Mouse (Mus musculus) hindbrain, embryonic 13.5 days (tissue): ENCODE data around the gene Inhba. TPM values are rescaled to one million over a fixed set of nuclear protein-coding genes. Genes with fewer than 3 reads are reported as not detected.

Experiments used
- ATAC-seq: fragments of 200-750 bp; cut with Nextera tagmentation; 2 replicates; pipeline ENCODE4 v1.8.0; 2017; ENCODE audit warnings: moderate TSS enrichment; ENCODE audit not compliant: low FRiP score
- H3K27ac ChIP-seq: fragments of 300-500 bp; sonication (generic); 2 replicates; pipeline ENCODE4 v1.5.1; 2015; ENCODE audit warnings: inconsistent platforms, mild to moderate bottlenecking, moderate library complexity
- H3K27me3 ChIP-seq: fragments of 300-500 bp; sonication (generic); 2 replicates; pipeline ENCODE4 v1.6.1; 2015; ENCODE audit warnings: mild to moderate bottlenecking, inconsistent platforms
- H3K36me3 ChIP-seq: fragments of 300-500 bp; sonication (generic); 2 replicates; pipeline ENCODE4 v1.6.1; 2015; ENCODE audit warnings: mild to moderate bottlenecking, inconsistent platforms
- H3K4me1 ChIP-seq: fragments of 300-500 bp; sonication (generic); replicated peaks from 2 replicates; pipeline ENCODE4 v1.6.1; 2015; ENCODE audit warnings: inconsistent platforms
- H3K4me2 ChIP-seq: fragments of 300-500 bp; sonication (generic); 2 replicates; pipeline ENCODE4 v1.6.1; 2015; ENCODE audit warnings: inconsistent platforms, mild to moderate bottlenecking, moderate library complexity
- H3K4me3 ChIP-seq: fragments of 300-500 bp; sonication (generic); 2 replicates; pipeline ENCODE4 v1.5.1; 2015; ENCODE audit warnings: mild to moderate bottlenecking, inconsistent platforms
- H3K9ac ChIP-seq: fragments of 300-500 bp; sonication (generic); 2 replicates; pipeline ENCODE4 v1.6.1; 2015; ENCODE audit warnings: mild to moderate bottlenecking, inconsistent platforms
- H3K9me3 ChIP-seq: fragments of 300-500 bp; sonication (generic); 2 replicates; pipeline ENCODE4 v1.6.1; 2016; ENCODE audit warnings: inconsistent platforms
- WGBS: fragments of 180-500 bp; shearing (Covaris S2); methylation state at CpG from one replicate; pipeline ENCODE4 v1.1.7; 2015; 5-methylcytosine and 5-hydroxymethylcytosine counted together
- polyA plus RNA-seq: library from polyadenylated mRNA; unstranded; fragments of >200 nt; fragmentation: Nextera tagmentation; extraction: Ambion mirVana; gene quantifications from 2 replicates; pipeline ENCODE4 v1.2.1, GENCODE M21; 2015

Inhba gene
- polyA plus RNA-seq, 1 experiment from 2014 or later = 0.56 TPM

GRCm38 (mm10) chr13:16032425-16032824 is 20.8 kb downstream of the Inhba start:
- Histone ChIP-seq H3K4me3 (no peak overlapping the region), H3K9me3 (no peaks in the 10 kb centered on the region), H3K4me1 (no peaks in the 10 kb centered on the region), H3K9ac (no peak overlapping the region), H3K27ac (no peak overlapping the region), H3K27me3 (no peaks in the 10 kb centered on the region), H3K4me2 (no peak overlapping the region), H3K36me3 (no peaks in the 10 kb centered on the region)
- no peak for ATAC-seq

GRCm38 (mm10) chr13:16032935-16033592 is 21.4 kb downstream of the Inhba start:
- no peak overlapping the region for H3K4me2 ChIP-seq
- no peaks in the 10 kb centered on the region for H3K9me3 ChIP-seq
- H3K27me3 ChIP-seq = no peaks in the 10 kb centered on the region
- ATAC-seq = no peak
- 30% methylated on average over 6 of the region's 6 CpGs for WGBS
- H3K4me3 ChIP-seq = no peak overlapping the region
- no peaks in the 10 kb centered on the region for H3K36me3 ChIP-seq
- no peak overlapping the region for H3K27ac ChIP-seq
- H3K9ac ChIP-seq = no peak overlapping the region
- no peaks in the 10 kb centered on the region for H3K4me1 ChIP-seq

- 91% methylated on average over 2 of the region's 2 CpGs for WGBS
- Histone ChIP-seq H3K4me1 (no peaks in the 10 kb centered on the region), H3K4me2 (no peak overlapping the region), H3K4me3 (no peak overlapping the region), H3K9me3 (no peaks in the 10 kb centered on the region), H3K9ac (no peak overlapping the region), H3K27me3 (no peaks in the 10 kb centered on the region), H3K36me3 (no peaks in the 10 kb centered on the region), H3K27ac (no peak overlapping the region)
- no peak for ATAC-seq
Measured at GRCm38 (mm10) chr13:16069079-16069478, 57.4 kb downstream of the Inhba start.

- Histone ChIP-seq H3K9me3 (no peaks in the 10 kb centered on the region), H3K4me3 (no peak overlapping the region), H3K4me2 (no peak overlapping the region), H3K9ac (no peak overlapping the region), H3K27ac (no peak overlapping the region), H3K36me3 (no peaks in the 10 kb centered on the region), H3K4me1 (no peaks in the 10 kb centered on the region), H3K27me3 (no peaks in the 10 kb centered on the region)
- ATAC-seq = no peak
- 84% methylated on average over 5 of the region's 5 CpGs for WGBS
Measured at GRCm38 (mm10) chr13:16077276-16077675, 65.6 kb downstream of the Inhba start.

- Histone ChIP-seq H3K4me1 (no peaks in the 10 kb centered on the region), H3K27ac (no peak overlapping the region), H3K9ac (no peak overlapping the region), H3K27me3 (no peaks in the 10 kb centered on the region), H3K9me3 (no peaks in the 10 kb centered on the region), H3K4me3 (no peak overlapping the region), H3K36me3 (no peaks in the 10 kb centered on the region), H3K4me2 (no peak overlapping the region)
- 80% methylated on average over 7 of the region's 7 CpGs for WGBS
- no peak for ATAC-seq
Measured at GRCm38 (mm10) chr13:16078216-16078731, 66.6 kb downstream of the Inhba start.

- Histone ChIP-seq H3K27ac (no peak overlapping the region), H3K4me2 (no peak overlapping the region), H3K9ac (no peak overlapping the region), H3K9me3 (no peaks in the 10 kb centered on the region), H3K36me3 (no peaks in the 10 kb centered on the region), H3K27me3 (no peaks in the 10 kb centered on the region), H3K4me1 (no peaks in the 10 kb centered on the region), H3K4me3 (no peak overlapping the region)
- WGBS = 65% methylated on average over 2 of the region's 2 CpGs
- ATAC-seq = no peak
Measured at GRCm38 (mm10) chr13:16080205-16080604, 68.6 kb downstream of the Inhba start.
